Mouse (Mus musculus) T-cell, adult 2 months (primary cell): ENCODE measurements around the gene Jhy.

ENCODE experiments used
- DNase-seq: peaks from one replicate; pipeline ENCODE4 v3.0.0; 2022; ENCODE audit warnings: low spot score

Jhy gene

GRCm38 (mm10) chr9:40927351-40927980 lies 36.5 kb downstream of the Jhy start:
- no peak for DNase-seq

- no peak for DNase-seq
These were observed 45.9 kb downstream of the Jhy start for GRCm38 (mm10) chr9:40917871-40918613.

GRCm38 (mm10) chr9:40908915-40909314 lies 55.0 kb downstream of the Jhy start:
- no peak for DNase-seq

- DNase-seq: no peak
These were observed 55.5 kb downstream of the Jhy start for GRCm38 (mm10) chr9:40908411-40908810.

GRCm38 (mm10) chr9:40907413-40907812 lies 56.5 kb downstream of the Jhy start:
- no peak for DNase-seq

- DNase-seq: no peak
These were observed 71.5 kb downstream of the Jhy start for GRCm38 (mm10) chr9:40892456-40892855.

GRCm38 (mm10) chr9:40889389-40889788 lies 74.5 kb downstream of the Jhy start:
- DNase-seq: no peak

GRCm38 (mm10) chr9:40885669-40886068 lies 78.2 kb downstream of the Jhy start:
- no peak for DNase-seq

GRCm38 (mm10) chr9:40878998-40879397 lies 84.9 kb downstream of the Jhy start:
- no peak for DNase-seq

GRCm38 (mm10) chr9:40878291-40878945 lies 85.5 kb downstream of the Jhy start:
- no peak for DNase-seq

GRCm38 (mm10) chr9:40877881-40878235 lies 86.1 kb downstream of the Jhy start:
- no peak for DNase-seq

GRCm38 (mm10) chr9:40877146-40877880 lies 86.6 kb downstream of the Jhy start:
- no peak for DNase-seq

GRCm38 (mm10) chr9:40876693-40877092 lies 87.2 kb downstream of the Jhy start:
- DNase-seq: no peak

GRCm38 (mm10) chr9:40876164-40876563 lies 87.8 kb downstream of the Jhy start:
- DNase-seq: no peak

- DNase-seq: no peak
These were observed 88.5 kb downstream of the Jhy start for GRCm38 (mm10) chr9:40875431-40875830.

GRCm38 (mm10) chr9:40874961-40875360 lies 89.0 kb downstream of the Jhy start:
- no peak for DNase-seq

GRCm38 (mm10) chr9:40873556-40874470 lies 90.1 kb downstream of the Jhy start, which contains the start of gene Bsx:
Bsx (plus strand) TSS chr9:40874127.
- DNase-seq: no peak

GRCm38 (mm10) chr9:40872156-40872478 lies 91.8 kb downstream of the Jhy start:
- peak; percentile 28 for DNase-seq

- no peak for DNase-seq
These were observed 92.4 kb downstream of the Jhy start for GRCm38 (mm10) chr9:40871369-40872155.

GRCm38 (mm10) chr9:40870331-40870730 lies 93.6 kb downstream of the Jhy start:
- no peak for DNase-seq

GRCm38 (mm10) chr9:40859196-40859595 lies 104.7 kb downstream of the Jhy start:
- no peak for DNase-seq
